Mouse (Mus musculus) bone marrow, adult 2 months (tissue): ENCODE results near the gene Atp1a2.

Experiments used
- CTCF ChIP-seq: fragments of 200-500 bp; IDR thresholded peaks from 2 replicates; pipeline ENCODE4 v1.5.1; 2011; ENCODE audit warnings: low read length, control low read depth; ENCODE audit not compliant: control insufficient read depth, insufficient read depth
- POLR2A ChIP-seq: fragments of 200-500 bp; IDR thresholded peaks from 2 replicates; pipeline ENCODE4 v1.6.1; 2011; ENCODE audit warnings: low read depth, mild to moderate bottlenecking, control low read depth, low read length, borderline replicate concordance; ENCODE audit not compliant: control insufficient read depth

- no peak for TF ChIP-seq CTCF
- no peak for TF ChIP-seq POLR2A
Observed at GRCm38 (mm10) chr1:172335804-172336203, 37.9 kb upstream of the Atp1a2 start.
